Mouse (Mus musculus): ENCODE results near the gene Mus81.

DNA sequence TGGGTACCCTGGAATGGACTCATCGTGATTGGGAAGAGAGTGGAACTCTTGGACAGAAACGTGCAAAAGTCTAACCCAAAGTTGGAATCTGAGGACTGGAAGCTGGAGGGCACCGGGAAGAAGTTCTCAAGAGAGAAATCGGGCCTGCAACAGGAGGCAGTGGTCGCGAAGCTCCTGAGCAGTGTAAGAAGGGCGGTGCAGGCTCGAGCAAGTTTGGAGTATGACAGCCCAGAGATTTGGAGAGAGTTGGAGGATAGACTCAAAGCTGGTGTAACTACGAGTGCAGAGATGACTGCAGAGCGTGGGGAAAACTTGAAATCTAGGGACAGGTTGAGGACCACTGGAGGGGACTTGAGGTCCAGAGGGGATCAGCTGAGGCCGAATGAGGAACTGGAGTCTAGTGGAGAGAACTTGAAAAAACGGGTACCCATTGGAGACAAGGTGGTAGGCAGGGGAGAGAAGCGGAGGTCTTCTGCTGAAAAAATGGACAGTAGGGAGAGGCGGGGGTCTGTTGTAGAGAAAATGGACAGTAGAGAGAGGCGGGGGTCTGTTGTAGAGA lies 23.0 kb upstream of the Mus81 start:
- TF ChIP-seq KAT2A (IDR thresholded peaks at IDR 0.05; ENCODE audit: insufficient replicate concordance, low read length): no peak
- TF ChIP-seq ETS1 (conservative IDR thresholded peaks at IDR 0.05; ENCODE audit: low read depth, low read length): no peak
- TF ChIP-seq NRF1 (IDR thresholded peaks at IDR 0.05; ENCODE audit: low read depth, low read length): no peak
- no peak for TF ChIP-seq CTCF (conservative IDR thresholded peaks at IDR 0.05 in 1 of 2, IDR thresholded peaks at IDR 0.05 in 1 of 2; ENCODE audit: low read depth in 2 of 2, low read length in 2 of 2)
- TF ChIP-seq MXI1 (IDR thresholded peaks at IDR 0.05; ENCODE audit: low read depth, low read length): no peak
- no peak for TF ChIP-seq MAFK (IDR thresholded peaks at IDR 0.05; ENCODE audit: insufficient replicate concordance, low read length)

Data from CH12.LX (cell line).